Mouse (Mus musculus) heart, adult 2 months (tissue): ENCODE measurements around the gene Ccdc69.
A peak's percentile ranks its signal among the peaks of the same experiment; 100 is the strongest.

Experiments used
- CTCF ChIP-seq: fragments of 200-600 bp; IDR thresholded peaks from 2 replicates; pipeline ENCODE4 v1.8.1; 2022; ENCODE audit warnings: antibody characterized with exemption, mild to moderate bottlenecking, moderate library complexity
- EP300 ChIP-seq: fragments of 200-500 bp; IDR thresholded peaks from 2 replicates; pipeline ENCODE4 v1.6.1; 2011; ENCODE audit warnings: low read depth, low read length, control low read depth; ENCODE audit not compliant: insufficient read depth
- POLR2A ChIP-seq: fragments of 200-500 bp; IDR thresholded peaks from 2 replicates; pipeline ENCODE4 v1.6.1; 2011; ENCODE audit warnings: mild to moderate bottlenecking, low read depth, low read length, control low read depth; ENCODE audit not compliant: insufficient read depth

DNA sequence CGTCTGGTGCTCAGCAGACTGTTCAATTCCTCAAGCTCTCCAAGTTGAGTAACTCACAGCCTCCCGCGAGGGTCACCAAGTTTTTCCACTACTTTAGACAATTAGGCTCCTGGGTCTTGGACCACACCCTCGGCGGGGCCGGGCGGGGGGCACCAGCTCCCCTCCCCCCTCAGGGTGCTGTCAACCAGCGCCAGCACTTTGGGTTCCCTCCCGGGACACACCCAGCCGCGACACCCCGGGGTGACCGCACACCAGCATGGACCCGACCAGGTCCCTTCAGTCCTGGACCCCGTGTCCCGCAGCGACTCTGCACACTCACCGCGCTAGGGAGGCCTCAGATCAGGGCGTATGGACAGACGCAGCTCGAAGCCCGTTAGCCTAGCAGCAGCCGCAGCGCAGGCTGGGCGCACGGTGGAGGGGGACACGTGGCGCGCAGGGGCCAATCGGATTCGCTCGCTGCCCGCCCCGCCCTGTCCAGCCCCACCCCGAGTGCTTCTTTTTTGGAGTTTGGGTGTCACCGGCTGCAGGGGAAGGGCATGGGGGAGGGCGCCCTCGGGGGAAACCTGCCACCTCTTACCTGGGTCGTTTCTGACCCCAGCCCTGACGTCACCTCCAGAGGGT, 44.8 kb downstream of the Ccdc69 start, which contains the start of gene Anxa6:
- no peak for TF ChIP-seq CTCF
- peak; percentile 95 for TF ChIP-seq POLR2A
- no peak for TF ChIP-seq EP300
